Mouse (Mus musculus): ENCODE data around the gene Rragc.
"Not testable (repeated sequence)": the region's sequence is repeated elsewhere in the genome, so short reads cannot be mapped to it uniquely, and the experiment has no call there.

The Rragc gene

GRCm38 (mm10) chr4:123916748-123917547 lies at the start of gene Rragc:
Gene Rragc (plus strand): TSS chr4:123917446.
- peak; percentile 98 for DNase-seq (ENCODE audit: low spot score)

GRCm38 (mm10) chr4:123893726-123894125 lies 23.5 kb upstream of the Rragc start:
- DNase-seq (ENCODE audit: low spot score), result no peak

DNA sequence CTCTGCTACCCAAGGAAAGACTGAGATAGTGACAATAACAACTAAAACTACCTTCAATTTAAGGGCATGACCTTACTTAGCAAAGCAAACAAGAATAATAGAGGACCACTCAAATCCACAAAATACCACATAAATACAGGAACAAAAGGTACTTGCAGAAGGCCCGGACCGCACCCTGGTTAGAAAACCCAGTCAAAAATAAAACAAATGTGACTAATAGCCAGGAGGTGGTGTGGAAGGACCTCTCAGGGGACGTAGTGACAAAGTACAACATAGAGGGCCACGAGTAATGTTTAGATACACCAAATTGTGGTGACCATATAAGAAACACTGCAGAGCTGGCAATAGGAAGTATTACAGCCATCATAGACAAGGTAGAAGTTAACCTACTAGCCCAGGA lies 23.0 kb upstream of the Rragc start:
- no peak for DNase-seq (ENCODE audit: low spot score)

- no peak for DNase-seq (ENCODE audit: low spot score)
Observed at GRCm38 (mm10) chr4:123898696-123899095, 18.6 kb upstream of the Rragc start.

GRCm38 (mm10) chr4:123903432-123903831 lies 13.8 kb upstream of the Rragc start:
- DNase-seq (ENCODE audit: low spot score), result no peak

DNA sequence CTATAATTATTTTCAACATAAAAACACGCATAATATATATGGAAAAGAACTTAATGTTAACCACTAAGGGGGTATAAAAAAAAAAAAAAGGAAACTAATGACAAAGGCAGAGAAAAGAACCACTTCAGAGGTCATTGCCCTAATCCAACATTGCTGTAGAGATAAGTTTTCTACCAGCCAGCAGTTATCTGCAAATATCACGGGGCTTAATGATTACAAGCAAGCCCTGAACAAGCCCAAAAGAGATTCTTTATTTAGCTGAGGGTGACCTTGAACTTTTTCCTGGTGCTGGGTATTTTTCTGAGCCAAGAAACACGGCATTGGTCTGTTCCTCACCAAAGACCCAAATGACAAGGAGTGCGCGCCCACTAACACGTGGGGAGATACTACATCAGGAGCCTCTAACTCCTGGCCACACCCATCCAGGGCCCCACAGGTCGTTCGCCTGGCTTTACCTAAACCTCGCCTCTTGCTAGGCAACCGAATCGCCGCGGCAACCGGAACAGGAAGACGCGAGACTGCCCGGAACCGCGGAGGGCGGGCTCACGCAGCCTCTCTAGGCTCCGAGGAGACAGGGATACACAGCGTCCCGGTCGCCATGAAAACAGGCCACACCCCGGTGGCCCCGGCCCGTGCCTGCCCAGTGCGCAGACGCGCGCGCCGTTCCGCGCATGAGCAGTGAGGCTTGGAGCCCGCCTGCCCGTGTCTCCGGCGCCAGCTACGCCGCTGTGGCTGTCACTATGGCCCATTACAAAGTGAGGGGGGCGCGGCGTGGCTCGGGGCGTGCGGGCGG lies 12.7 kb upstream of the Rragc start, which contains the start of gene Mycbp:
Gene Mycbp (plus strand): TSS at position 500 of the 793 bp plus-strand sequence.
- peak; percentile 96 for DNase-seq (ENCODE audit: low spot score)

DNA sequence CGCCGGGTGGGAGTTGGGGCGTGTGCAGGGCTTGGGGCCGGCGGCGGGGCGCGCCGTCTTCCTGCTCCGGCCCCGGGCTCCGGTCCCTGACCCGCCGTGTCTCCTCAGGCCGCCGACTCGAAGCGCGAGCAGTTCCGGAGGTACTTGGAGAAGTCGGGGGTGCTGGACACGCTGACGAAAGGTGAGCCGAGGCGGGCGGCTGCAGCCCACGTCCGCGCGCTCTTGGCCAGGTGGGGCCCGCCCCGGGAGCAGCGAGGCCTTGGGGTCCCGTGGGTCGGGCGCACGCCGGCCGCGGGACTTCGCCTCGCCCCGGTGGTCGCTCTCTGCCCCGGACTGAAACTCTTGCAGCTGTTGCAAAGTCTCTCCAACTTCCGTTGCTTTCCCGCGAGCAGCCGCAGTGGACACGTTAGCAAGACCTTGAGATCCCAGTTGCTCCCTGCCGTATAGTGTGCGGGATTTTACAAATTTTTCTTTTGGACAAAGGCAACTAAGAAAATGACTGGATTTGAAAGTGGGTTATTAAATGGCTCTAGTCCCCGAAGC lies 12.0 kb upstream of the Rragc start:
- DNase-seq (ENCODE audit: low spot score), result no peak

DNA sequence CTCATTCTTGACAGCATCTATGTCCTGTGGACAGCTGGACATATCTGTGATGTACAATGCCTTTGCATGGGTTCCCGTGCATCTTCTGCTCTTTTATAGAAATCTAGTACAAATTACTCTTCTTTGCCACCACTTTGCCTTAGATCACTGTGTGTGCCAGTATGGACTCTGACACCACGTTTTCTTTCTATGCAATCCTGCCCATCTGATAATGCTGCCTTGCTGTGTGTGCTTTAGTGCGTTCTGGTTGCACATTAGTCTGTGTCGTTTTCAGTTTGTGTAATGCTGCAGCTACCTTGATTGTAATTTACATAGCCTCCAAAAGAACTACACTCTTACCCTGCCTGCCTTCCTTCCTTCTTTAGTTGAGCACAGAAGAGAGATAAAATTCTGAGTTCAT lies 5.7 kb upstream of the Rragc start:
- no peak for DNase-seq (ENCODE audit: low spot score)

- no peak for DNase-seq (ENCODE audit: low spot score)
Observed at GRCm38 (mm10) chr4:123912431-123912830, 4.8 kb upstream of the Rragc start.

DNA sequence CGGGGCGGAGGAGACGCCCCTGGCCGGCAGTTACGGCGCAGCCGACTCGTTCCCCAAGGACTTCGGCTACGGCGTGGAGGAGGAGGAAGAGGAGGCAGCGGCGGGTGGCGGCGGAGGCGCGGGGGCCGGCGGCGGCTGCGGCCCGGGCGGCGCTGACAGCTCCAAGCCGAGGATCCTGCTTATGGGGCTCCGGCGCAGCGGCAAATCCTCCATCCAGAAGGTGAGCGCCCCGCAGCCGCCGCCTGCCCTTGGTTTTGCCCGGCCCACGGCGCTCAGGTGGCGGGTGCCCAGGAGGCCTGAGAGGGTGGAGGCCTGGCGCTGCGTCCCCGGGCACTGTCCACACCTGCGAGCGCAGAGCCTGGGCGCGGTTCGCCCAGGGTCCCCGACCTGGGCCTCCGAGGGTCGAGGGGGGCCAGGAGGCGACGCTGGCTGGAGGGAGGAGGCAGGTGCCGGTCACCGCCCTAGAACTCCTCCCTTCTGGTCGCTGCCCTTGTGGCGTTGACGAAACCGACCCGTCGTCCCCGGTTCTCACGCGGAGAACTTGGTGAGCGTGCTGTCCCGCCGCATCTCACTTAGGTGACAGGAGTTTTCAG lies 398 bp downstream of the Rragc start, which contains the start of gene 4930535I16Rik:
Gene 4930535I16Rik (minus strand): TSS at position 475 of the 593 bp plus-strand sequence.
- DNase-seq (ENCODE audit: low spot score), result peak; percentile 51

DNA sequence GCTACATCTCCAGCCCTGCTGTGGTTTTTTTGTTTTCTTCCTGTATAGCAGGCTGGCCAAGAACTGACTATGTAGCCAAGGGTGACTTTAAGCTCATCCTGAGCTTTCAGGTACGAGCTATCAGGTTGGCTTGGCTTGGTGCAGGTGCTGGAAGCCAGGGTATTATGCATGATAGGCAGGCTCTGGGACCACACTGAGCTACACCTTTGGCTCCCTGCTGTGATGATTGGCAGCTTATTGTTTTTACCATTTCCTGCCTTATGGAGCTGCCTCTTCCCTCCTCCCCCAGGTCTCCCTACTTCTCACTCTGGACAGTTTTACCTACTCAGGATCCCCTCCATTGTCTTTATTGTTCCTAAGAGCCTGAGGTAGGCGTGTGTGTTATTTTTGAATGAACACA lies 1.6 kb downstream of the Rragc start:
- DNase-seq (ENCODE audit: low spot score), result no peak

- DNase-seq (ENCODE audit: low spot score), result no peak
Observed at GRCm38 (mm10) chr4:123921055-123921565, 3.9 kb downstream of the Rragc start.

- no peak for DNase-seq (ENCODE audit: low spot score)
Observed at GRCm38 (mm10) chr4:123927961-123928360, 10.7 kb downstream of the Rragc start.

GRCm38 (mm10) chr4:123929994-123930393 lies 12.7 kb downstream of the Rragc start:
- no peak for DNase-seq (ENCODE audit: low spot score)

DNA sequence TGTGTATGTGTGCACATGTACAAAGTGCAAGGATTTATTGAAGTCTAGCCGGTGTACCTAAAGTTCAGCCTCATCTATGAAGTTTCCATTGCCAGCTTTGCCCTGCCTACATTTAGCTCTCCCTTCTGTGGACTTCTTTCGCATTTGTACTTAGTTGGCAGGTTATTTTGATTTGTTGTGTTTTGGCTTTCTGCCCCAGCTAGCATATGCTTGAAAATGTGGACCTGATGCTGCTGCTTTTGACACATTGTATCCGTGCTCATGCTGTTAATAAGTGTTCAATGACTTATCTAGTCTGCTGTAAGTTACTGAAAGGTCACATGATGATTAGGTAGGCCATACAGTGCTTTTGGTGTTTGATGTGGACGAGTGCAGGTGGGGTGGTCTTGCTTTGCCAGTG lies 17.1 kb downstream of the Rragc start:
- DNase-seq (ENCODE audit: low spot score), result no peak

- no peak for DNase-seq (ENCODE audit: low spot score)
Observed at GRCm38 (mm10) chr4:123936059-123936458, 18.8 kb downstream of the Rragc start.

DNA sequence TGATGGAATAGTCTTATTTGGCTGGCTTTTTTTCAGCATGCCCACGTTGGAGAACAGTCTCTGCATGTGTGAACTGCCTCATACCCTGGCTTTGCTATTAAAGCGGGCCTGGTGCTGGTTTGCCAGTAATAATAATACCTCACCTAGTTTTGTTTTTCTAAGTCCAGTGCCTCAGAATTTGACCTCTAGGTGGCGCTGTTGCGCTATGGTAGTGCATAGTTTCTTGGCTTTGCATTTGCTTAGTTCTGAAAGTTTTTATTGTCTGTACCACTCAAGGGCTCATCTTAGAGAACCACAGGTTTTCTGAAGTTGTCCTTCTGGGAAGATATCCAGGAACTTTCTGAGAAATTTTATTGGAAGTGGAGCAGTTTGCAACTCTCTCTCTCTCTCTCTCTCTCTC lies 22.6 kb downstream of the Rragc start:
- peak; percentile 69 for DNase-seq (ENCODE audit: low spot score)

DNA sequence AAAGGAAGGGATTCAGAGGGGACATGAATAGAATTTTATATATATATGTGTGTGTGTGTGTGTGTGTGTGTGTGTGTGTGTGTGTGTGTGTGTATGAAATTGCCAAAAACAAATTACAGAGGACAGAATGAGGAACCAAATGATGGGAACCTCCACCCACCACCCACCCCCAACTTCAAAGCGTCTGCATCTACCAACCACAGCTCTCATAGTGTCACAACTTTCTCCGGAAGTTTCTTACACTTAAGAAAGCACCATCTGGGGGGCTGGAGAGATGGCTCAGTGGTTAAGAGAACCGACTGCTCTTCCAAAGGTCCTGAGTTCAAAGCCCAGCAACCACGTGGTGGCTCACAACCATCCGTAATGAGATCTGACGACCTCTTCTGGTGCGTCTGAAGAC lies 23.6 kb downstream of the Rragc start:
- not testable (repeated sequence) for DNase-seq (ENCODE audit: low spot score)

GRCm38 (mm10) chr4:123946701-123947100 lies 29.5 kb downstream of the Rragc start:
- DNase-seq (ENCODE audit: low spot score), result no peak

DNA sequence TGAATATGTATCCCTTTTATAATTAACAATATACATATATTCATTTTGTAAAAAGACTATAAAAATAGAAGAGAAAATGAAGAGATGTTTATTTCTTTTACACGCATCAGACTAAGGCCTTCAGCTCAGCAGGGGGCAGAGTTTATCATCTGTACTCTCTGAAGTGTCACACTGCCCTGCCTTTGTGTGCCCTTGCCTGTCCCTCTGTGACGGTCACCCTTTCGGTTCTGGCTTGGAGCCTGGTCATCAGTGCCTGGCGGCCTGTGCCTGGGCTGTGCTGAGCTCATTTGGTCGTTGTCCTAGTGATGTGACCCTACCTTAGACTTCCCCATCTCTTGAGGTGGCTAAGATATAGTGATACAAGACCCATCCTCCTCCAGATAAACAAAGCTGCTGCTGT lies 29.9 kb downstream of the Rragc start:
- no peak for DNase-seq (ENCODE audit: low spot score)

DNA sequence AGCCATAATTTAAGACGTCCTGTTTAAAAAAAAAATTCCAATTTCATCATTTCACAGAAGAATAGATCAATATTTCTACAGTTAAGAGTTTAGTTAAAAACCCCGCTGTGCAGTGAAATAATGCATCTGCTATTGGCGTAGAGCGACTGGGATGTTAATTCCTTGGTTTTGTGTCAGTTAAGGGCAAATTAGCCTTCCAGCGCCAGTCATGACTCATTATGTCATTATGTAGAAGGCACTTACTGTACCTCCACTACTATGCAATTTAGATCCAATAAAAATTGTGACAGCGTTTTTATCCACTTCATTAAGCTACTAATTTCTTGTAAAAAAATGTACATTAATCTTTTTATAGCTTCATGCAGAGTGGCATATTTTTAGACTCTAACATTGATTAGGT lies 31.7 kb downstream of the Rragc start:
- no peak for DNase-seq (ENCODE audit: low spot score)

DNA sequence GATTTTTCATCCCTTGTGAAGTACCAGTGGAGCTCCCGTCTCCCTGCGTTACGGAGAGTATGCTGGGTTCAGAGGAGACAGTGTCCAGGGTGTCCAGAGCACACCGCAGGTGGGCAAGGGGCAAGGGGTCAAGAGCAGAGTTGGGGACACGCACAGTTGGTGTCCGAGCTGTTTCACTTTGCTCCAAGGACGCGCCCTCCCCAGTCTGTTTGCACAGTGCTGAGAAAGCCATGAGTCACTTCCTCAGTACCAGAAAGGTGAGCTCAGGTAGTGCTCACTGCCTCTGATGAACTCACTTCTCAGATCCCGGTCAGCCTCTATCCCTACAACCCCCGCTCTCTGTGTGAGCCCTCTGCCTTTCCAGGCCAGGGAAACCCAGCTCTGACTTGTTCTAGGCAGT lies 32.4 kb downstream of the Rragc start:
- no peak for DNase-seq (ENCODE audit: low spot score)
